Mouse (Mus musculus) megakaryocyte, embryonic 14.5 days (primary cell): Measurements from ENCODE around the gene Rspo4.

Source experiments
- FLI1 ChIP-seq: IDR thresholded peaks from 2 replicates; pipeline ENCODE4 v1.6.1; 2012; ENCODE audit warnings: low read length, inconsistent platforms, mixed read lengths
- GATA1 ChIP-seq: IDR thresholded peaks from 3 replicates; pipeline ENCODE4 v1.6.1; 2012; ENCODE audit warnings: mixed read lengths, low read length, inconsistent platforms, borderline replicate concordance

GRCm38 (mm10) chr2:151868196-151868595, 25.5 kb downstream of the Rspo4 start:
- TF ChIP-seq GATA1 (no peak), FLI1 (no peak)
